Mouse (Mus musculus) midbrain, embryonic 10.5 days (tissue): Measurements from ENCODE around the gene Vav2. TPM values are rescaled to one million over a fixed set of nuclear protein-coding genes. Genes with fewer than 3 reads are reported as not detected.

Experiments
- DNase-seq: peaks from one replicate; pipeline ENCODE4 v3.0.0-alpha.2; 2017; ENCODE audit warnings: low spot score
- H3K27ac ChIP-seq: fragments of 300-500 bp; sonication (generic); replicated peaks from 2 replicates; pipeline ENCODE4 v1.5.1; 2016; ENCODE audit warnings: mild to moderate bottlenecking
- H3K27me3 ChIP-seq: fragments of 300-500 bp; sonication (generic); 2 replicates; pipeline ENCODE4 v1.6.1; 2016; ENCODE audit warnings: low read depth, mild to moderate bottlenecking; ENCODE audit not compliant: poor library complexity, severe bottlenecking
- H3K36me3 ChIP-seq: fragments of 300-500 bp; sonication (generic); 2 replicates; pipeline ENCODE4 v1.6.1; 2016; ENCODE audit warnings: mild to moderate bottlenecking, moderate library complexity
- H3K4me1 ChIP-seq: fragments of 300-500 bp; sonication (generic); 2 replicates; pipeline ENCODE4 v1.6.1; 2016
- H3K4me3 ChIP-seq: fragments of 300-500 bp; sonication (generic); 2 replicates; pipeline ENCODE4 v1.5.1; 2016; ENCODE audit warnings: mild to moderate bottlenecking, moderate library complexity
- H3K9me3 ChIP-seq: fragments of 300-500 bp; sonication (generic); replicated peaks from 2 replicates; pipeline ENCODE4 v1.6.1; 2016; ENCODE audit warnings: mild to moderate bottlenecking
- WGBS: fragments of 180-500 bp; shearing (Covaris S2); methylation state at CpG from one replicate; pipeline ENCODE4 v1.1.7; 2016; 5-methylcytosine and 5-hydroxymethylcytosine counted together
- polyA plus RNA-seq: library from polyadenylated mRNA; unstranded; fragments of >200 nt; fragmentation: Nextera tagmentation; extraction: Ambion mirVana; gene quantifications from 2 replicates; pipeline ENCODE4 v1.2.1, GENCODE M21; 2016

Gene Vav2
- polyA plus RNA-seq, 1 experiment from 2014 or later: 11.4 TPM

GRCm38 (mm10) chr2:27371450-27371849 lies 55.4 kb downstream of the Vav2 start:
- 94% methylated on average over 2 of the region's 2 CpGs for WGBS
- H3K4me3 ChIP-seq: no peak overlapping the region
- peaks cover 60% of the 10 kb centered on the region for H3K4me1 ChIP-seq
- H3K9me3 ChIP-seq: no peaks in the 10 kb centered on the region
- H3K27ac ChIP-seq: no peak overlapping the region
- no peak for DNase-seq
- H3K27me3 ChIP-seq: no peaks in the 10 kb centered on the region
- no peaks in the 10 kb centered on the region for H3K36me3 ChIP-seq

GRCm38 (mm10) chr2:27368980-27369379 lies 57.9 kb downstream of the Vav2 start:
- WGBS: 77% methylated on average over 8 of the region's 8 CpGs
- H3K4me3 ChIP-seq: no peak overlapping the region
- H3K4me1 ChIP-seq: peaks cover 40% of the 10 kb centered on the region
- H3K9me3 ChIP-seq: no peaks in the 10 kb centered on the region
- DNase-seq: no peak
- H3K36me3 ChIP-seq: peaks cover 4% of the 10 kb centered on the region; the same call in 1 of the 2 replicates
- no peaks in the 10 kb centered on the region for H3K27me3 ChIP-seq
- H3K27ac ChIP-seq: no peak overlapping the region

GRCm38 (mm10) chr2:27365296-27365695 lies 61.5 kb downstream of the Vav2 start:
- Histone ChIP-seq H3K9me3 (no peaks in the 10 kb centered on the region), H3K27me3 (no peaks in the 10 kb centered on the region), H3K4me3 (no peak overlapping the region), H3K27ac (no peak overlapping the region), H3K4me1 (peaks cover 51% of the 10 kb centered on the region), H3K36me3 (peaks cover 6% of the 10 kb centered on the region; the same call in 1 of the 2 replicates)
- no peak for DNase-seq
- WGBS: 94% methylated on average over 4 of the region's 4 CpGs

GRCm38 (mm10) chr2:27361786-27362185 lies 65.0 kb downstream of the Vav2 start:
- Histone ChIP-seq H3K4me3 (no peak overlapping the region), H3K4me1 (peaks cover 54% of the 10 kb centered on the region), H3K27me3 (no peaks in the 10 kb centered on the region), H3K9me3 (no peaks in the 10 kb centered on the region), H3K36me3 (peaks cover 6% of the 10 kb centered on the region; the same call in 1 of the 2 replicates), H3K27ac (peak overlapping the region; percentile 78)
- 48% methylated on average over 5 of the region's 5 CpGs for WGBS
- no peak for DNase-seq

- H3K27ac ChIP-seq: peak overlapping the region; percentile 61; the same call in 1 of the 2 replicates
- WGBS: 80% methylated on average over 2 of the region's 2 CpGs
- no peaks in the 10 kb centered on the region for H3K36me3 ChIP-seq
- peaks cover 75% of the 10 kb centered on the region for H3K4me1 ChIP-seq
- H3K9me3 ChIP-seq: no peaks in the 10 kb centered on the region
- H3K4me3 ChIP-seq: no peak overlapping the region
- no peaks in the 10 kb centered on the region for H3K27me3 ChIP-seq
- DNase-seq: no peak
Measured at GRCm38 (mm10) chr2:27358461-27358860, 68.4 kb downstream of the Vav2 start.

- Histone ChIP-seq H3K4me1 (peaks cover 60% of the 10 kb centered on the region), H3K9me3 (peaks cover 6% of the 10 kb centered on the region), H3K4me3 (no peak overlapping the region), H3K27me3 (no peaks in the 10 kb centered on the region), H3K36me3 (peaks cover 12% of the 10 kb centered on the region), H3K27ac (peak overlapping the region; percentile 74)
- DNase-seq: no peak
- 55% methylated on average over 4 of the region's 4 CpGs for WGBS
Measured at GRCm38 (mm10) chr2:27355684-27356083, 71.1 kb downstream of the Vav2 start.

GRCm38 (mm10) chr2:27354610-27355211 lies 72.1 kb downstream of the Vav2 start:
- Histone ChIP-seq H3K4me1 (peaks cover 50% of the 10 kb centered on the region), H3K36me3 (peaks cover 22% of the 10 kb centered on the region), H3K27ac (peak overlapping the region; percentile 74), H3K9me3 (peaks cover 6% of the 10 kb centered on the region), H3K4me3 (no peak overlapping the region), H3K27me3 (no peaks in the 10 kb centered on the region)
- no peak for DNase-seq
- 86% methylated on average over 6 of the region's 6 CpGs for WGBS

- Histone ChIP-seq H3K4me3 (no peak overlapping the region), H3K4me1 (peaks cover 33% of the 10 kb centered on the region), H3K36me3 (peaks cover 37% of the 10 kb centered on the region), H3K27me3 (no peaks in the 10 kb centered on the region), H3K27ac (0 out of 2 replicates have a peak overlapping the region, but pooled peaks have one; percentile 18), H3K9me3 (peaks cover 6% of the 10 kb centered on the region)
- WGBS: 93% methylated on average over 8 of the region's 8 CpGs
- DNase-seq: no peak
Measured at GRCm38 (mm10) chr2:27352720-27353119, 74.1 kb downstream of the Vav2 start.

- peaks cover 21% of the 10 kb centered on the region for H3K4me1 ChIP-seq
- H3K9me3 ChIP-seq: peaks cover 6% of the 10 kb centered on the region
- no peak for DNase-seq
- peaks cover 40% of the 10 kb centered on the region for H3K36me3 ChIP-seq
- no peak overlapping the region for H3K4me3 ChIP-seq
- H3K27ac ChIP-seq: no peak overlapping the region
- no peaks in the 10 kb centered on the region for H3K27me3 ChIP-seq
- 97% methylated on average over 5 of the region's 5 CpGs for WGBS
Measured at GRCm38 (mm10) chr2:27350371-27350770, 76.5 kb downstream of the Vav2 start.

GRCm38 (mm10) chr2:27343984-27344453 lies 82.8 kb downstream of the Vav2 start:
- no peak overlapping the region for H3K4me3 ChIP-seq
- no peaks in the 10 kb centered on the region for H3K27me3 ChIP-seq
- no peak for DNase-seq
- peaks cover 11% of the 10 kb centered on the region for H3K36me3 ChIP-seq
- no peaks in the 10 kb centered on the region for H3K9me3 ChIP-seq
- WGBS: 72% methylated on average over 12 of the region's 12 CpGs
- peak overlapping the region; percentile 72 for H3K27ac ChIP-seq
- peaks cover 48% of the 10 kb centered on the region for H3K4me1 ChIP-seq

GRCm38 (mm10) chr2:27340682-27341081 lies 86.2 kb downstream of the Vav2 start:
- H3K4me1 ChIP-seq: peaks cover 68% of the 10 kb centered on the region
- no peaks in the 10 kb centered on the region for H3K9me3 ChIP-seq
- H3K27ac ChIP-seq: no peak overlapping the region
- peaks cover 10% of the 10 kb centered on the region for H3K36me3 ChIP-seq
- WGBS: 78% methylated on average over 6 of the region's 6 CpGs
- no peak for DNase-seq
- H3K27me3 ChIP-seq: no peaks in the 10 kb centered on the region
- H3K4me3 ChIP-seq: no peak overlapping the region

GRCm38 (mm10) chr2:27339051-27339450 lies 87.8 kb downstream of the Vav2 start:
- H3K27ac ChIP-seq: peak overlapping the region; percentile 19
- 70% methylated on average over 8 of the region's 8 CpGs for WGBS

GRCm38 (mm10) chr2:27337261-27337660 lies 89.6 kb downstream of the Vav2 start:
- no peaks in the 10 kb centered on the region for H3K9me3 ChIP-seq
- no peaks in the 10 kb centered on the region for H3K27me3 ChIP-seq
- DNase-seq: no peak
- H3K36me3 ChIP-seq: peaks cover 26% of the 10 kb centered on the region
- H3K4me3 ChIP-seq: no peak overlapping the region
- H3K27ac ChIP-seq: no peak overlapping the region
- 68% methylated on average over 6 of the region's 6 CpGs for WGBS
- peaks cover 51% of the 10 kb centered on the region for H3K4me1 ChIP-seq

More at GRCm38 (mm10) chr2:27339051-27339450, 87.8 kb downstream of the Vav2 start:
- H3K4me3 ChIP-seq: no peak overlapping the region
- no peaks in the 10 kb centered on the region for H3K9me3 ChIP-seq
- peaks cover 24% of the 10 kb centered on the region for H3K36me3 ChIP-seq
- peaks cover 58% of the 10 kb centered on the region for H3K4me1 ChIP-seq
- no peak for DNase-seq
- no peaks in the 10 kb centered on the region for H3K27me3 ChIP-seq
